Mouse (Mus musculus) liver, adult 2 months (tissue): ENCODE results near the gene Cdh24.

Source experiments
- CTCF ChIP-seq: fragments of 200-500 bp; IDR thresholded peaks from 2 replicates; pipeline ENCODE4 v1.5.1; 2011; ENCODE audit warnings: low read depth, low read length, control low read depth
- POLR2A ChIP-seq: fragments of 200-500 bp; IDR thresholded peaks from 2 replicates; pipeline ENCODE4 v1.6.1; 2011; ENCODE audit warnings: low read length, control low read depth; ENCODE audit not compliant: insufficient read depth; ENCODE audit errors: extremely low read depth

DNA sequence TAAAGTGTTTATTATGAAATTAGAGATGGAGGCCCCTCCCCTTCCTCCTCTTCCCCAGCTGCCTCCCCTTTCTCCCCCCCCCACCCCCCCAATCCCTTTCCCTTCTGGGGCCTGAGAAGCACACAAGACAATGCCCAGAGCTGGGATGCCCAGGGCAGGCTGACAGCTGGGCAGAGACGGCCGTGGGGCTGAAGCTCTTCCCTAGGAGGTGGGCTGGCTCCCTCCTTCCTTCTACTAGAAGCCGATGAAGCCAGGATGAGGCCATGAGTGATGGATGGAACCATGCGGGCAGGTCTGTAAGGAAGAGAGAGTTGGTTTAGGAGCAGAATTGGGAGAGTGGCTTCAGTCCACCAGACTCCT lies 9.9 kb downstream of the Cdh24 start:
- TF ChIP-seq CTCF, result no peak
- TF ChIP-seq POLR2A, result no peak
